Mouse (Mus musculus): ENCODE results near the gene Pank1.

Gene Pank1

GRCm38 (mm10) chr19:34879624-34880023 lies 369 bp upstream of the Pank1 start:
- DNase-seq (ENCODE audit: low spot score in 2 of 2): no peak

- DNase-seq (ENCODE audit: low spot score in 2 of 2): peak; percentile 83 to 91
Observed at GRCm38 (mm10) chr19:34877898-34878602, 1.2 kb downstream of the Pank1 start.

GRCm38 (mm10) chr19:34876676-34877075 lies 2.6 kb downstream of the Pank1 start:
- DNase-seq (ENCODE audit: low spot score in 2 of 2): no peak

GRCm38 (mm10) chr19:34869375-34869774 lies 9.9 kb downstream of the Pank1 start:
- no peak for DNase-seq (ENCODE audit: low spot score in 2 of 2)

GRCm38 (mm10) chr19:34868093-34868741 lies 11.0 kb downstream of the Pank1 start:
- DNase-seq (ENCODE audit: low spot score in 2 of 2): no peak

GRCm38 (mm10) chr19:34863737-34864136 lies 15.5 kb downstream of the Pank1 start:
- DNase-seq (ENCODE audit: low spot score in 2 of 2): no peak

- no peak for DNase-seq (ENCODE audit: low spot score in 2 of 2)
Observed at GRCm38 (mm10) chr19:34856021-34856651, 23.1 kb downstream of the Pank1 start.

GRCm38 (mm10) chr19:34851161-34851560 lies 28.1 kb downstream of the Pank1 start:
- no peak for DNase-seq (ENCODE audit: low spot score in 2 of 2)

- no peak for DNase-seq (ENCODE audit: low spot score in 2 of 2)
Observed at GRCm38 (mm10) chr19:34849426-34849825, 29.8 kb downstream of the Pank1 start.

- no peak for DNase-seq (ENCODE audit: low spot score in 2 of 2)
Observed at GRCm38 (mm10) chr19:34848164-34848563, 31.1 kb downstream of the Pank1 start.

GRCm38 (mm10) chr19:34847103-34847502 lies 32.2 kb downstream of the Pank1 start:
- DNase-seq (ENCODE audit: low spot score in 2 of 2): no peak

- DNase-seq (ENCODE audit: low spot score in 2 of 2): no peak
Observed at GRCm38 (mm10) chr19:34846508-34847038, 32.7 kb downstream of the Pank1 start.

- DNase-seq (ENCODE audit: low spot score in 2 of 2): no peak
Observed at GRCm38 (mm10) chr19:34846005-34846404, 33.2 kb downstream of the Pank1 start.

GRCm38 (mm10) chr19:34845331-34845730 lies 33.9 kb downstream of the Pank1 start:
- DNase-seq (ENCODE audit: low spot score in 2 of 2): no peak

GRCm38 (mm10) chr19:34844760-34845159 lies 34.5 kb downstream of the Pank1 start:
- no peak for DNase-seq (ENCODE audit: low spot score in 2 of 2)

GRCm38 (mm10) chr19:34844047-34844446 lies 35.2 kb downstream of the Pank1 start:
- no peak for DNase-seq (ENCODE audit: low spot score in 2 of 2)

- no peak for DNase-seq (ENCODE audit: low spot score in 2 of 2)
Observed at GRCm38 (mm10) chr19:34841719-34842506, 37.3 kb downstream of the Pank1 start.

GRCm38 (mm10) chr19:34838624-34839023 lies 40.6 kb downstream of the Pank1 start:
- no peak for DNase-seq (ENCODE audit: low spot score in 2 of 2)

GRCm38 (mm10) chr19:34831702-34832101 lies 47.6 kb downstream of the Pank1 start:
- DNase-seq (ENCODE audit: low spot score in 2 of 2): no peak

GRCm38 (mm10) chr19:34827916-34828635 lies 51.2 kb downstream of the Pank1 start:
- DNase-seq (ENCODE audit: low spot score in 2 of 2): no peak

- DNase-seq (ENCODE audit: low spot score in 2 of 2): no peak
Observed at GRCm38 (mm10) chr19:34827444-34827843, 51.8 kb downstream of the Pank1 start.
